Mouse (Mus musculus) urinary bladder, postnatal 4 days (tissue): ENCODE results near the gene 2510002D24Rik.
A peak's percentile ranks its signal among the peaks of the same experiment; 100 is the strongest.
"Not testable (repeated sequence)": the region's sequence is repeated elsewhere in the genome, so short reads cannot be mapped to it uniquely, and the experiment has no call there.

ENCODE experiments used
- DNase-seq, 2 experiments: peaks; one replicate each; pipeline ENCODE4 v3.0.0; 2021 to 2022; ENCODE audit warnings: low spot score in 2 of 2

Gene 2510002D24Rik

DNA sequence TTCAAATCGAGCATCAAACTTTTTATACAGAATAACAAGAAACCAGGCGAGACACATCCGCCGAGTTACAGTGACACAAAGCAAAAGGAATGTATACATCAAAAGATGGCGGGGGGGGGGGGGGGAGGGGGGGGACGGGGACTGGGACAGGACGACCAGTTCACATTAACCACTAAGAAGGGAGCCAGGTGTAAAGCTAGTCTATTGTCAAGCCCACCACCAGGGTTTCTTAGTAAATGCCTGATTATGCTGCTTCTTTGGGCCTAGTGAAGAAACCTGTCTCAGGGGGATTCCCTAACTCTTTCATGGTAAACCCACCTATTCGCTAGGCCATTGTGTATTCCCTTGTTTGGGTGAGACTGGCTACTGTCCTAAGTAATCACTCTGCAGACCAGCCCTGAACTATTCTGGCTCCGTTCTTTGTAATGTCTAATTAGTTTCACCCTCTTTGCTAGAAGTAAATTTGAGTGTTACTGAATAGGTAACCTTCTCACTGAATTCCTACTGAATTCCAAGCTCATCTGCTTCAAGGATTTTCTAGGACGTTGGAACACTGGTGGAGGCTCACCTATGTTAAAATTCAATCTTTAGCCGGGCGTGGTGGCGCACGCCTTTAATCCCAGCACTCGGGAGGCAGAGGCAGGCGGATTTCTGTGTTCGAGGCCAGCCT is 13.3 kb downstream of the 2510002D24Rik start:
- DNase-seq = not testable (repeated sequence)

DNA sequence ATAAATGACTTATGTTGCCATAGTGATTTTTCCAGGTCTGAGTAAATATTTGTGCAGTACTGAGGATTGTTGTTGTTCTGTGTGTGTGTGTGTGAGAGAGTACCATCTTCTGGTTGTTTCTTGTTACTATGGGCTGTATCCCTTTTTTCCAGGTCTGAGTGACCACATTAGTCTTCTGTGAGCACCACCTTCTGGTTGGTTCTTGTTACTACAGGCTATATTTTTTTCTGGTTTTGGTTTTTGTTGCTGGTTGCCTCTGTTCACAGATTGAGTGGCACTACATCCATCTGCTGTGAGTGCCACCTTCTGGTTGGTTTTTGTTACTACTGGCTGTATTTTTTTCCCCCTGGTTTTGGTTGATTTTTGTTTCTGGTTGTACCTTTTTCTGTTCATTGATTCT is 22.2 kb downstream of the 2510002D24Rik start:
- DNase-seq = no peak

DNA sequence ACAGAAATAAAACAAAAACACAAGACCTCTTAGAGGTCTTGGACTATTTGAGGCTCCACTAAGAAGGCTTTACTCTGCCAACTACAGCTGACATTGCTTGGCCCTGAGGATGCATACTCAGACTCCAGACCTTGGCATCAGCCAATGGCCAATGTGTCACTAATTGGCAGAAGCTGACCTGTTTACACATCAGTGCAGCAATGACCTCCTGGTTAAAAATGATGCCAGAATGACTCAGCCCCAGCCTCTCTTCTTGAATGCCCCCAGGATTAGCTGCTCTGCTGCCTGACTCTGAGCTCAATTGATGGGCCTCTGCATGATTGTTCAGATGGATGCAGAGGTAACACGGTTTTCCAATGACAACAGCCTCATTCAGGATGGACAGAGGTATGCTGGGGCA is 23.8 kb downstream of the 2510002D24Rik start:
- no peak for DNase-seq

DNA sequence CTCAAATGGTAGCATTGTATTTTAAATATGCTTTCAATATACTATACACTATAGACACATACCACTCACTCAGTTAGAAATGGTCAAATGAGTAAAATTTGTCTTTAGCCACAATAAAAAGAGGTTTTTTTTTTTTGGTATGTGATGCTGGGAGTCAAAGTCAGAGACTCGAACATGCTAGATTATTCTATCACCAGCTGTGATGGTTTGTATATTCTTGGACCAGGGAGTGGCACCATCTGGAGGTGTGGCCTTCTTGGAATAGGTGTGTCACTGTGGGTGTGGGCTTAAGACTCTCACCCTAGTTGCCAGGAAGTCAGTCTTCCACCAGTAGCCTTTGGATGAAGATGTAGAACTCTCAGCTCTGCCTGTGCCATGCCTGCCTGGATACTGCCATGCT is 34.1 kb downstream of the 2510002D24Rik start:
- DNase-seq = not testable (repeated sequence)

DNA sequence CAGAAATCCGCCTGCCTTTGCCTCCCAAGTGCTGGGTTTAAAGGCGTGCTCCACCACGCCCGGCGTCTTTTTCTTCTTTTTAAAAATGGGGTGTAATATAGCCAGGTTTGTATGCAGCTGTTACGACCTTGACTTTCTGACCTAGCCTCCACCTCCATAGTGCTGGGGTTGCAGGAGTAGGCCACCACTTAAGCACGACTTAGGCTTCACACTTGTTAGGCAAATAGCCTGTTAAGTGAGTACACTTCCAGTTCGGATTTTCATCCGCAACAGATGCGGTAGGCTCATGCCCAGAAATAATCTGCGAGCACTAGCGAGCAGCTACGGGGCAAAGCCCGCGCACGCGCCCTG is 39.7 kb downstream of the 2510002D24Rik start:
- DNase-seq = no peak

DNA sequence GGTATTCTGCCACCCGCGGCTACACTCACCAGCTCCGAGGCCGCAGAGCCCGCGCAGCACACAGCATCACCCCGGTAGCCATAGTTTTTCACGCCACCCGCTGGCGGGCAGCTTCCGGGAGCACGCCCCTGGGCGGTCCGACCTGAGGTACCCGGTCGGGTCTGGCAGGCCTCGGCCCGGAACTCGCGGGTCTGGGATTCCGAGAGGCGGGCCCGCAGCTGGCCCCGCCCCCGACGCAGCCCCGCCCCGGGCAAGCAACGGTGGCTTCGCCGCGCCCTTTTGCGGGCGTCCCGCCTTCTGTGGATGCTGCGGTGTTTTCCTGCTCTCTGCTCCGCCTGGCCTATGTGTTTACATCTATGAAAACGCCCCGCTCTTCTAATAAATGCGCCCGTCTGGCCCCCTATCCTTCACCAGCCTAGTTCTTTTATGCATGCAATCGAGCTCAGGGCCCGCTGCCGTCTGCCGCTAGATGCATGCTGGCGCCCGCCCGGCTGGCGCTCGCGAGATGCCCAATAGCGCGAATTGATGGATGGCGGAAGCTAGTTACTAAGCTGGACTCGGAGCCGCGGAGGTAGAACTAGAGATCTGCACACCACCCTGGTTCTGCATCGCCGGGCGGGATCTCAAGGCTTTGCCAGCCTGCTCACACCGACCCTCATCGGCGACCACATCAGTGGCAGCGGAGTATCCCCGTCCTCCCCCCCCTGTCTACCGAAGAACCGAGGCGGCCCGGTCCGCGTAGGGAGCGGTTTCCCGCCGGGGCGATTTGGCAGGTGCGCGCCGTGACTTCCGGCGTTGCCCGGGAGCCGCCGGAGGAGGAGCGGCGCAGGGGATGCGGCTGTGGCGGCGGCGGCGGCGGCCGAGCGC is 40.3 kb downstream of the 2510002D24Rik start, which contains the start of the genes Mrpl40 and Hira:
Gene Mrpl40 (minus strand): TSS at position 421 of the 867 bp plus-strand sequence.
Gene Hira (plus strand): TSS at position 596 of the 867 bp plus-strand sequence.
- DNase-seq = peak; percentile 94 to 95

DNA sequence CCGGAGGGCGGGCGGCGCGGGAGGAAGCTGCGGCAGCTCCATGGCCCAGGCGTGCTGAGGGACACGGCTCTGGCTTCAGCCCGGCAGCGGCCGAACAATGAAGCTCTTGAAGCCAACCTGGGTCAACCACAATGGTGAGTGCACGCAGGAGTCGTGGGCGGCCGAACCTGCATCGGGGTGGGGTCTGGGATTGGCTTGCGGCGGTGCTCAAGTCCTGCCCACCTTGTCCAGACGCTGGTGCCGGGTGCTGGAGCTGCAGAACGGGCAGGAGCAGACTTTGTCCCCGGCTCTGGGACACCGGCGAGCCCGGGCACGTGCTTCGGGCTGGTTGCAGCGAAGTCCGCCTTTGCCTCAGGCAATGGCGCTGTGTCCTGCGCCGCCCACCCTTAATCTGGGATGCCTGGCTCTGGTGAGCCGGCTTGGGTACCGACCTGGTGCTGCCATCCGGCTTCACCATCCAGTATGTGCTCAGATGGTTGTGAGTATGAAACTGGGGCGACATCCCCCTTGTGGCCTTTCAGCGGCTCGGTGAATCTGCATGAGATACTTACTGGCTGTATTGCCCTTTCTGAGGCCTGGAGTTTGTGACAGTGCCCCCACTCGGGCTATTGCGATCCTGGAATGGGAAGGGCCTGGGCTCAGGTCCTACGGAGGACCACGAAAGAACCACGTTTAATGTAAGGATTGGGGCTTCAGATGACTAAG is 41.2 kb downstream of the 2510002D24Rik start:
- DNase-seq = peak; percentile 41 to 61

DNA sequence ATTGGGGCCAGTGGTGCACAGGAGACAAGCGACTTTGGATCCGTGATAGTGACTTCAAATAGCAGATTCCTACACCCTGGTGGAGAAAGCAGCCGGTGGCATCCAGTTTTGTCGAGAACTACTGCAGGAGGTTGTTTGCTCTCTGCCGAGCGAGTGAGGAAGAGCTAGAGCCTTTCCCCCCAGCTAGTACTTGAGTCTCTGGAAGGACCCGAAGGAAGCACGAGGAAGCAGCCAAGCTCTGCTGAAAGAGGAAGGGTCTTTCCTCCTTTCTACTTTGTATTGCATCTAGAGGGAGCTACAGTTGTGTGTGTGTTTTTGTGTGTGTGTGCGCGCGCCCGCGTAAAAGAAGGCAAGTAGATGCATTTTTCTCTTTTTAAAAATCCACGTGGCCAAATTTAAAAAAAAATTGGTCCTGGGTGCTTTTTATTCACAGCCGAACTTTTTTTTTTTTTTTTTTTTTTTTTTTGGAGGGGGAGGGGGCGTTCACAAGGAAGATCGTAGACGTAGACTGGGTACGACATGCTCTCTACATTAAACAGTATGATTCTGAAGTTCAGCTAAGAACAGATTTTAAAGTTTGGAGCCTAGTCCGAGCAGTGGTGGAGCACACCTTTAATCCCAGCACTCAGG is 41.8 kb downstream of the 2510002D24Rik start:
- no peak for DNase-seq

DNA sequence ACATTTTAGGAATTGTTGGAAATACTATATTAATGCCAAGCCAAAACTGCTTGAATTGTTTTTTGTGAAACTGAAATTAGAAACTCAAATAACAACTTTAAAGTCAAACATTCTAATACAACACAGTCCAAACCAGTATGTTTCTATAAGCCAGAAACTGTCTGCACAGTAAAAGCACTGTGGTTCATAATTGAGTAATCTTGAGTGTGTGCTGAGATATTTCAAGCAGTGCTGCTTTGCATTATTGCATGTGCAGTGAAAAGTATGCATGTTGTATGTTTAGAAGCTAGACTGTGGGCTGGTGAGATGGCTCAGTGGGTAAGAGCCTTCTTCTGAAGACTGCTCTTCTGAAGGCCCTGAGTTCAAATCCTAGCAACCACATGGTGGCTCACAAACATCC is 47.7 kb downstream of the 2510002D24Rik start:
- DNase-seq = no peak
